Mouse (Mus musculus) lung, adult 2 months (tissue): ENCODE results near the gene Cetn3.

Source experiments
- CTCF ChIP-seq: fragments of 200-500 bp; IDR thresholded peaks from 2 replicates; pipeline ENCODE4 v1.5.1; 2011; ENCODE audit warnings: mild to moderate bottlenecking, low read length, control low read depth; ENCODE audit not compliant: insufficient read depth
- POLR2A ChIP-seq: fragments of 200-500 bp; IDR thresholded peaks from 2 replicates; pipeline ENCODE4 v1.6.1; 2011; ENCODE audit warnings: low read depth, mild to moderate bottlenecking, control low read depth, low read length, borderline replicate concordance; ENCODE audit errors: extremely low read depth

DNA sequence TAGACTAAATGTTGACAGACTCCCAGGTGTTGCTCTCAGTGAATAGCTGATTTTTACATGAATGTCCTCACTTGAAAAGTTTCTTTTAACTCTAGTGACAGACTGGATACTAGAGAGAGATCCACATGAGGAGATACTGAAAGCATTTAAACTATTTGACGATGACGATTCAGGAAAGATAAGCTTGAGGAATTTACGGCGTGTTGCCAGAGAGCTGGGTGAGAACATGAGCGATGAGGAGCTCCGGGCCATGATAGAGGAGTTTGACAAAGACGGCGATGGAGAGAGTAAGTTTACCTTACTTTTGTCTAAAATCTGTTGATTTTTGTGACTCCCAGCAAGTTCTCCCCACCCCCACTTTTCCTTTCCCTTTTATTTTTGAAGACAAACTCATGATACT lies 9.0 kb downstream of the Cetn3 start:
- no peak for TF ChIP-seq CTCF
- TF ChIP-seq POLR2A = no peak
